Mouse (Mus musculus) cerebellum, adult 2 months (tissue): Measurements from ENCODE around the gene Skap2.

Experiments used
- CTCF ChIP-seq: fragments of 200-500 bp; IDR thresholded peaks from 2 replicates; pipeline ENCODE4 v1.5.1; 2011; ENCODE audit warnings: low read depth, mild to moderate bottlenecking, control low read depth, low read length, moderate library complexity, borderline replicate concordance; ENCODE audit not compliant: insufficient read depth
- POLR2A ChIP-seq: fragments of 200-500 bp; IDR thresholded peaks from 2 replicates; pipeline ENCODE4 v1.6.1; 2011; ENCODE audit warnings: low read length, control low read depth, borderline replicate concordance; ENCODE audit not compliant: insufficient read depth

GRCm38 (mm10) chr6:52028131-52028530, 15.8 kb upstream of the Skap2 start:
- TF ChIP-seq CTCF: no peak
- TF ChIP-seq POLR2A: no peak
